Mouse (Mus musculus): ENCODE measurements around the gene Rnf113a2.

The Rnf113a2 gene

DNA sequence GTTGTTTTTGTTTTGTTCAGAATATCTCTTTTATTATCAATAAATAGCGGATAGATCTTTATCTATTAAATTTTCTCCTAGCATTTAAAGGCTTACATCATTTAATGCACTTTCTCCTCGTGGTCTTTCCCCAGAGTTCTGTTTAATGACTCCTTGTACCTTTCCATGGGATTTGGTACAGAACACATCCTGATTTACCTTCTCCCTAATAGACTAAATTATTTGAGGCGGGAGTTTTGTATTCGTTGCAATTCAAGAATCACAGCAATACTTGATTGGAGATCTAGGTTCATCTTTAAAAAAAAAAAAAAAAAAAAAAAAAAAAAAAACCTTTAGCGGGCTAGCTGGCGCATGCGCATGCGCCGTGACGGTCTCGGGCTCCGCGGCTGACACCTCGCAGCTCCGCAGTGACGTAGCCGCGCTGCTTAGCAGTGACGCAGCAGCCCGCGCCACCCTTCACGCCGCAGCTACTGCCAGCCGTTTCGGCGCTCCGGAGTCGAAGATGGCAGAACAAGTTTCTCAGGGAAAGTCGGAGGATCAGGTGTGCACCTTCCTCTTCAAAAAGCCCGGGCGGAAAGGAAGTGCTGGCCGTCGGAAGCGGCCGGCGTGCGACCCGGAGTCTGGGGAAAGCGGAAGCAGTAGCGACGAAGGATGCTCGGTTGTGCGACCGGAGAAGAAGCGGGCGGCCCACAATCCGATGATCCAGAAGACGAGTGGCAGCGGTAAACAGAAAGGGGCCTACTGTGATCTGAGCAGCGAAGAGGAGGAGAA is at the start of gene Rnf113a2:
TSS of gene Rnf113a2 (plus strand) at position 363 of the 771 bp plus-strand sequence.
- peak; percentile 93 for DNase-seq (ENCODE audit: low read depth, low spot score)

DNA sequence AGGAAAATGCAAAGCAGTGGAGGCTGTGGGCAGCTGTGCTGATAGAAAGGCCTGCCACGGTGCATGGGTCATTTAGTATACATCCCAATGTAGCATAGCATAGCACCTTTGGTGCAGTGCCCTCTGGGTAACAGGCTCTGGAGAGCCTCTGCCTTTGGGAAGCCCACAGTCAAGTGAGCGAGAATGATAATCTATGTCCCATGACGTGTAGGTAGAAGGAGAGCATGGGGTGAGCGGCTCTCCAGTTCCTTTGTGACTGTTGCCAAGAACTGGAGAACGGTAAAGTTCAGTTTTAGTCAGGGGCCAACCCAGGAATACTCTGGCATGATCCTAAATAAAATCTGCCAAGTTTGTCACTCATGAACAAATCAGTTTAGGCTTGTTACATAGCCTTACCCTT is 45.3 kb upstream of the Rnf113a2 start:
- DNase-seq (ENCODE audit: low read depth, low spot score) = no peak

DNA sequence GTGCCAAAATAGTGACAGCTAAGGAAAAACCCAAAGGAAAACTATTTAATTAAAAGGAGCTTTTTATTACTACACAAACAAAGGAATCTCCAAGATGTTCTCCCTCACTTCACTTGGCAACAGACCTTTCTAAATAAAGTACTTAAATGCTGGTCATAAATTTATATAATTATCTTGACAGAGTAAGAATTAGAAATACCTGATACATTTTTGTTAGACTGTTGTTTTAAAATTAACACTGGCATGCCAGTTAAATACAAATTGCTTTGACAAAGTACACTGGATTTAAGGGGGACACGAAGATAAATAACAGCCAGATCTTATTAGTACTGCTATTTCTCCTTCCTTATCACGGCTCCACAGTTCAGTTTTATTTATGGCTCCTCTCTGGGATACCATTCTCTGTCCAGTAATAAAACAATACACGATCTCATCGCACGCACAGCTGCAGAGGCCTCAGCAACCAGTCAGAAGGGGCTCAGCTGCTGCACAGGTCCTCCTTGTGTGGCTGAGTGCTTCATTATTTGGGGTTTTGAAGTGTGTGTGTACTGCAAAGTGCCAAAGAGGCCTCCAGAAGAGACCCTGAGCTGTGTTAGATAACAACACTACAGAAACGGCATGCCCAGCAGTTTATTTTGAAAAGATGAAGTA is 43.0 kb upstream of the Rnf113a2 start:
- DNase-seq (ENCODE audit: low read depth, low spot score) = no peak

DNA sequence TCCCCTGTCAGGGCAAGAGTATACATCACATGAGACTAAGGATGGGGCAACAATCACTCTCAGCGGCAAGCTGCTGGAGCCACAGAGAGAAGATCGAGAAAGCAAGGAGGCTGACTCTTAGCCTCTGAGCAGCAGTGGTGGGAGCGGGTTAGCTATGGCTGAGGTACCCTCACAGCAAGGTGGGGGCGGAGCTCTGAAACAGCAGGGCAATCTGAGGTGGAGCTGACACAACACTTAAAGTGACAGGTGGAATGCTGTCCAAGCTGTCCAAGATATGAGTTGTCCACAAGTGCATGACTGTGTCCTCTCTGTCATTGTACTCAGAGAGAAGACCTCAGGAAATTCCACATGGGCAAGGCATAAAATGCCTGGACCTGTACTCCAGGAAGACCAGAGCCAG is 34.6 kb upstream of the Rnf113a2 start:
- DNase-seq (ENCODE audit: low read depth, low spot score) = no peak

DNA sequence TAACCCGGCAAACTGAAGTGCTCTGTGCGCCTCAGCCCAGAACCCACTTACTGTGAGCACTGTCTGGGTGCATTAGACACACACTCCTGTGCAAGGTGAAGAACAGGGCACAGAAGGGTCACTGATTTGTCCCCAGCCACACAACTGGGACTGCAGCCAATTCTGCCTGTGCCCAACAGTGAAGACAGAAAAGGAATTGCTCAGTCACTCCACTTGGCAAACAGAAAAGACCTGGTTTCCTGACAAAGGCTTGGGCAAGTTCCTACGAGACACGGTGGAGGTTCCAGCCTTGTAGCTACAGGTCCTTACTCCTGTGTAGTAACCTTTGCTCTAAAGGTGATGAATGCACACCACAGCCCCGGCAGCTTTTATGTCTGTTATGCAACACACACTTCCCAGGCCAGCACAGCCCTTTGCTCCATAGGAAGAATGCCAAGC is 32.3 kb upstream of the Rnf113a2 start:
- peak; percentile 30 for DNase-seq (ENCODE audit: low read depth, low spot score)

DNA sequence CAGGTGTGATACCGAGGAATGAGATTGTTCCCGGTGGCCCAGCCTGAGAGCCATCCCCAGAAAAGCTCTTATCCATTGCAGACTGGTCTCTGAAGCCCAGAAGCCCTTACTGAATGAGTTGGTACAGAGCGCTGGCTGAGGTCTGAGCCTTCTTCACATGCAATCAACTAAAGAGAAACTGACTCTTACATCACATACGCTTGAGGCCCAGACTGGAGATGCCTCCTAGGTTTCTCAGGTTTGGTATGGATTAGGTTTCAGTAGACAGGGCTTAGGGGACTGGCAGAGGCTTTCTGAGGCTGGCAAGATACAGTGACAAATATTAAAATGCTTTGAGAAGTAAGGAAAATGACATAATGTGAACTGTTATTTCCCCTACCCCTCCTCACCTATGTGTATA is 31.6 kb upstream of the Rnf113a2 start:
- DNase-seq (ENCODE audit: low read depth, low spot score) = no peak

DNA sequence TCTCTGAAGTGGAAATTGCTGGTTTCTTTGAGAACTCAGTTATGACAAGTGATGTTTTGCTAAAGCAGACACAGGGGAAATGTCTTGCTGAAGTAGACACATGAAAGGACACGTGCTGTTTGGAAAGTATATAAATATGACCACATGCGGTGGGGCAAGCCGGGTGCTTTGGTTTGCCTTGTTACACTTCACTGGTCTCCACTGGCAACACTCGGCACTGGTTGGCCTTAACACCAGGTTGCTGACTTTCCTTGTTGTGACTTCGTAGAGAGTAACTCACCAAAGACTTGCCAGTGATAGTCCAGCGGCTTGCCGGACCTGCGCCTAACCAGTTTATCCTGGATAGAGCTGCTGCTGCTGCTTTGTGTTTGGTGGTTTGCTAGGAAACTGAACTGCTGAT is 28.9 kb upstream of the Rnf113a2 start:
- no peak for DNase-seq (ENCODE audit: low read depth, low spot score)

DNA sequence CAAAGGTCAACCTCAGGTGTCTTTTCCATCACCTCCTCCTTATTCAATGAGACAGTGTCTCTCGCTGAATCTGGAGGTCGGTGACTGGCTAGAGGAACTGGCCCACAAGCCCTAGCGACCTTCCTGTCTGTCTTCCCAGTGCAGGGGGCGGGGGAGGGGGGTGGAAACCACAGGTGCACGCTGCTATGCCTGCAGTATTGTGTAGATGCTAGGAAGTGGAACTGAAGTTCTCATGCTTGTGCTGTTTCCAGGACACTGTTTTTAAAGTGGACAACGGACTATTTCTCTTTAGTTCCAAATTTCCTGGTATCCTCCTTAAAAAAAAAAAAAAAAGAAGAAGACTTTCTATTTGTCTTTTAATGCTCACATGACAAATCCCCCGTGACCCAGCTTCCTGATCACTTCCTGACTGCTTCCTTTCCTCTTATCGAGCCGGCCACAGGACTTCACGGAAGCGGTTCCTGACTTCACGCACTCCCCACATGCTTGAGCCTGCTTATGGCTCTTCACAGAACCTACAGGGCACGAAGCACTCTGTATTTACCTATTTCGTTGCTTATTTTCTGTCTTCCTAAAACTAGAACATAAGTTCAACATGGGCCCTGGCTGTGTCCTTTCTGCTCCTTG is 28.1 kb upstream of the Rnf113a2 start:
- no peak for DNase-seq (ENCODE audit: low read depth, low spot score)

DNA sequence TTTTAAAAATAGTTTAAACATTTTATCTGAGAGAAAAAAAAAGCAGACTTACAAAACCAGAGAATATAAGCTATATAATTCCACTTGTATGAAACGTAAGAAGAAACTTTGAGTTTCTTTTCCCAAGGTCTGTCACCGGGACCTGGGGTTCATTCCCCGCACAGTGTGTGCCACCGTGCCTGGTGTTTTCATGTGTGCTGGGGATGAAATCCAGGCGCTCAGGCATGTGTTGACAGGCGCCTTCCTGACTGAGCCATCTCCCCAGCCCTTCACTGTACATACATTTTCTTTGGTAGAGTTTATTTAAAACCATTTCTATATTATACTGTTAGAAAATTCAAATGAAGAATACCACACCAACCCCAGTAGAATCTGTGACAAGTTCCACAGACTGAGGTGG is 26.7 kb upstream of the Rnf113a2 start:
- no peak for DNase-seq (ENCODE audit: low read depth, low spot score)

DNA sequence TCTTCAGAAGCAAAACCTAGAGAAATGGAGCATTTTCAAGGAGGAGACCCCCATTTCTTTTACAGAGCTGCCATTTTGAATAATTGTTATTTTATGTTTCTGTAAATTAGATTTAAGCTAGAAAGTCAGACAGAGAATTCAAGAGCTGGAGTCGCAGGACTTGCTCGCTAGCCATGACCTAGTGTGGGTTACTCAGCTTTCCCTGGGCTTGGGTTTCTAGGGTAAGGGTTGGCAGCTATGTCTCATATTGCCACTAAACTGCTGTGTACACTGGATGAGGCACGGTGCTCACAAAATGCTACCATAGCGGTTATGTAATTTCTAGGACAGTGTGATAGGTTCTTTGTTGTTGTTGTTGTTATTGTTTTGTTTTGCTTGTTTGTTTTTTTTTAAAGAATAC is 24.3 kb upstream of the Rnf113a2 start:
- DNase-seq (ENCODE audit: low read depth, low spot score) = no peak

DNA sequence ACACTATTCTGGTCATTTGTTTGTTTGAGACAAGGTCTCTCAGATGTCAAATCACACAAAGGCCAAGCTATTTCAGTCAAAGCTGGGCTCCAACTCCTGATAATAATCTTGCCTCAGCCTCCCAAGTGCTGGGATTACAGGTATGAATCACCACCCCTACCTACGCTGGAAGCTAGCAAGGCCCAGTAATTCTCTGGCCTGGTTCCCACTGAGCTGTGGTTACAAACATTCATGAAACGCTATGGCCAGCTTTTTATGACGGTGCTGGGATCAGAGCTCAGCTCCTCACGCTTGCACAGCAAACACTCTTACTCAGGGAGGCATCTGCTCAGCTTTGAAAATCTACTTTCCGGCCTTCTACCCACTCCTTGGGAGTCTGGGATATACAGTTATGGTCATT is 23.1 kb upstream of the Rnf113a2 start:
- no peak for DNase-seq (ENCODE audit: low read depth, low spot score)

DNA sequence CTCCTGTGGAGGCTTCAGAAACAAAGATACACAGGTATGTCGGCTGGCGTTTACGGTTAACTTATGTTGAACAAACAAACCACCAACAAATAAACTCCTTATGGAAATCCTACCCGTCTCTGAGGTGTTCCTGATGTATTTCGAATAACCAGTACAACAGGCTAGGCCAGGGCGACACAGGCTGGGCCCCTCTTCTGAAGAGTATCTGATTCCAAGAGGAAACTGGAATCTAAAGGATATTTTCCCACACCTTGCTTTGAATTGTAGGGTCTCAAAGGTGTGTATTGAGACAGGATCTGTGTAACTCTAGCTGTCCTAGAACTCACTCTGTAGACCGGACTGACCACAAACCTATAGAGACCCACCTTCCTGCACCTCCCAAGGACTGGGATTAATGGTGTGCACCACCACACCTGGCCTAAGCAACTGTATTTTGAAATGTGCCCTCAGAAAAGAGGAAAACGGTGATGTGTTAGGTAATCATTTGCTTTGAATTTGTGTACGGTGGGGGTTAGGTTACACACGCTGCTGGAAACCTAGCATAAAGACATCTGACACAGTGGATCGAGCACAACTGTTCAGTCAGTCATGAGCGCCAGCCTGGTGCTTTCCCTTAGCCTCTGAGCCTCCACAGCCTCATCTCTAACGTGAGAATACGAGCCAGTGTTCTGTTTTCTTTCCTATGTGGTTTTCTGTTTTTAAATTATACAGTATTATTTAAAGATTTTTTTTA is 19.9 kb upstream of the Rnf113a2 start:
- DNase-seq (ENCODE audit: low read depth, low spot score) = no peak

DNA sequence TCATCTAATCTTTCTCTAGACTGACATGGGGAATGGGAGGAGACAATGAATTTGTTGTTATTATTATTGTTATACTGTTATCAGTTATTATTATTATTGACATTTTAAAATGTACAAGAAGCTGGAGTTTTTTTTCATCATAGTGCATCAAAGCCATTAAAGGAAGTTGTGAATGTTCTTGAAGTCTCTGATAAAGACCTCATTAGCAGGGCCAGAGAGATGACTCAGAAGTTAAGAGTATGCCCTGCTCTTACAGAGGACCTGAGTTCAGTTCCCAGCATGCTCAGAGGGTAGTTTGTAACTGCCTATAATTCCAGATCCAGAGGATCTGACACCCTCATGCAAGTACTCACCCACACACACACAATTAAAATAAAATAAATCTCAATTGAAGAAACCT is 19.3 kb upstream of the Rnf113a2 start:
- no peak for DNase-seq (ENCODE audit: low read depth, low spot score)

DNA sequence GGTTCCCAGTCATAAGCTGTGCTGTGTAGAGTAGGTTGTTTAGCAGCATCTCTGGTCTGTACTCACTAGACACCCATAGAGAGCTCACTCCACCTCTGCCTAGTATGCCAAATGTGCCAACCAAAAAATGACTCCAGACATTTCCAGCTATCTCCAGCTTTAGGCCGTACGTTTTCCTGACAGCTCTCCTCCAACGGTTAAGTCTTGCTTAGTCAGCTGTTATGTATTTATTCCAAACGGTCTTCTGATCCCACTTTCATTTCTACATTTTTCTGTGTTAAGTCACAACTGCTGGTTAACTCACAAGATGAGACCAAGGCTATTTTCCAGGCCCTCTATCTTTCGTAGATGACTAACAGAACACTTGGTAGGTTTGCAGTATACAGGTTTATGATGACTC is 18.4 kb upstream of the Rnf113a2 start:
- DNase-seq (ENCODE audit: low read depth, low spot score) = no peak

DNA sequence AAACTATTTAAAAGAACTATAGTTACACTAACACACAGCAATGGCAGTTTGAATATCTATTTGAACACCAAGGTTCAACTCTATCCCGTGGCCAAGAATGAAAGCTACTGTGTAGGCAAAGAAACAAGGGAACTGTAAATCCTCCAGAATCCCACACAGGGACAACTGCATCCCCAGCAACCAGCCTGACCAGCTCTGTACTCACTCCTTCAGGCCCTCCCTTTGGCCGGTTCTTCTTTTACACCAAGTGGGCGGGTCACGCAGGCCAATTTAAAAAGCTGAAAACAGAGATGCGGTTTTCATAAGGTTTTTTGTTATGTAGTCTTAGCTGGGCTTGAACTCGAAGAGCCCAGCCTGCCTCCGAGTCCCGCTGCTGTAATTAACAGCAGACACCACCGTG is 17.9 kb upstream of the Rnf113a2 start:
- no peak for DNase-seq (ENCODE audit: low read depth, low spot score)

DNA sequence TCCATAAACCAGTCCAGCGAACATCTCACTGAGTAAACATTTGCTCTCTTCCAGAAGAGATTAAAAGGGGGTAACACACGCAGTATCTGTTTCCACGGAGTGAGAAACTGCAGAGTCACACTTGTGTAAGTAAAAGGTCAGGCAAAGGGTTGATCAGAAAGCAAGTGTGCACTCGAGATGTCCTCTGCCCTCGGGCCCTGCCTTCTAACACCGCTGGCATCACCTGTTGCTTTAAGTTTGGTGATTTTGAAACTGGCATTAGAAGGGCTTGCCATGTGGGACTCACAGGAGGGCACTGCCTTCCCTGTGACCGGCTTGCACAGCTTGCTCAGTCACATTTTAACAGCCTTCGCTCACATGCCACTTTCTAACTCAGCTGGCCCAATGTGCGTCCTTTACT is 17.3 kb upstream of the Rnf113a2 start:
- no peak for DNase-seq (ENCODE audit: low read depth, low spot score)

DNA sequence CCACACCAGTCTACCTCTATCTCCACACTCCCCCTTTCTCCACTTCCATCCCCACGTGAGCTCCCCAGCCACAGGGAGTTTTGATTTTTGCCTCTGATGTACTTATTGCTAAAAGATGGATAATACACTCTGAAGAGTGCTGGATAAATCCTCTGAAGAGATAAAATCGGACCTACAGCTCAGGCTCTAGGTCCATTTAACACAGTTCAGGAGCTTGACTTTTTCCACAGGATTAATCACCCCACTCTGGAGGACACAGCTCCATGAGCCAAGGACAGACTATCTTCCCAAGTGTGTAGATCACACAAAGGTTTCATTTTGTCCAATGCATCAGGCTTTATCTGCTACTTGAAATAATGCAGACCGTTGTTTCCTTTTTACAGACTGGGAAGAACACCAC is 16.9 kb upstream of the Rnf113a2 start:
- DNase-seq (ENCODE audit: low read depth, low spot score) = no peak

DNA sequence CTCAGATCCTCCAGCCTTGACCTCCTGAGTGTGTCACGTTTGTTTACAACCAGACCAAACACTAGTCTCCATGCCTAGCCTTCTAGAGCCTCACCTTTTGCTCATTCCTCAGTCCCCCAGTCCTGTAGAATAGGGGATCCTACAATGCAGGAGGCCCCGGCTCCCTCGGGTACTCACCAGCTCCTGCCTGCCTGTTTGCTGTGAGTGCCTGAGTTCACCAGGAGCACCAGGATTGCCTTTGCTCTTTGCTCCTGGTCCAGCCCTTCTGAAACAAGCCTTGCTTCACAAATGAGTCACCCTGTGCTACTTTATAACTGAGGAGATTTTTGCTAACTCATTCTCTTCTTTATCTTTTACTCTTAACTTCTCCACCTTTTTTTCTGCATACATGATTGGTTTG is 16.3 kb upstream of the Rnf113a2 start:
- no peak for DNase-seq (ENCODE audit: low read depth, low spot score)

DNA sequence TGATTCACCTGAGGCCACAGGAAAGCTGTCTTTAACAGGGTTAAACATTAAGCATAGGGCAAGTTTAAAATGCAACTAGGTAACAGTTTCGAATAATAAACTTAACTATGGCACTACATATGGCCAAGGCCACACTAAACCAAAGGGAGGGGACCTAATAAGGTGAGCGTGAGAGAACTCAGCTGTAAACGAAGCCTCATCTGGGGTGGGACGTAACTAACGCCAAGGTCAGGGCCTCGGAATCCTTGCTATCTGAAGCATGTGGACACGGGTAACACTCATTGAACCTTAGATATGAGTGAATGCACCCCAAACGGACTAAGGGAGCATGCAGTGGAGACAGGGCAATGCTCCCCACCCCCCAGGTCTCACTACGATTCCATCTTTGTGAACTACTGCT is 14.1 kb upstream of the Rnf113a2 start:
- DNase-seq (ENCODE audit: low read depth, low spot score) = no peak

DNA sequence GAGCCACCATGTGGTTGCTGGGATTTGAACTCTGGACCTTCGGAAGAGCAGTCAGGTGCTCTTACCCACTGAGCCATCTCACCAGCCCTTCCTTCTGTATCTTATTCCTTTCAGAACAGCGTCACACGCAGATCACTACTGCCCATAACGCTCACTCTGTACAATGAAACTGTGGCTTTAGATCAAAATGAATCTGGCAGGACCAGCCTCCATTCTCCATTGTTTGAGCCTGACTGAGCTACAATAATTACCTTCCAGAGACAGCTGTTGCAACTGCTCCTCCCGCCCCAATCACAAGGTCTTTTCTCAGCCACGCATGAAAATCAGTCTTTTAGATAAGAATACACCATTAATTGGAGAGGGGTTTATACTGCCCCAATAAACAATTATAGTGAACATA is 12.5 kb upstream of the Rnf113a2 start:
- DNase-seq (ENCODE audit: low read depth, low spot score) = no peak

DNA sequence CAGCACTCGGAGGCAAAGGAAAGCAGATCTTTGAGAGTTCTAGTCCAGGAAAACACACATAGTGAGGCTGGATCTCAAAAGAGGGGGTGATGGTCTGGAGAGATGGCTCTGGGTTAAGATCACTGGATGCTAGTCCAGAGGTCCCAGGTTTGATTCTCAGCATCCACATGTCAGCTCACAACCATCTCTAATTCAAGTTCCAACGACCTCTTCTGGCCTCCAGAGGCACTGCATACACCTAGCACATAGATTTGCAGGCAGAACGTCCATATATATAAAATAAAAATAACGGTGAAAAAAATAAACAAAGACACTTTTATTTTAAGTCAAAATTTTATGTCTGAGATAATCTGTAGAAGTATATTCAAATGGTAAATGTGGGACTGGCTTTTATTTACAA is 9.7 kb upstream of the Rnf113a2 start:
- DNase-seq (ENCODE audit: low read depth, low spot score) = no peak
